Mouse (Mus musculus) midbrain, embryonic 13.5 days (tissue): ENCODE results near the gene Tnfaip3. TPM values are rescaled to one million over a fixed set of nuclear protein-coding genes. Genes with fewer than 3 reads are reported as not detected.

Experiments
- ATAC-seq: fragments of 200-750 bp; cut with Nextera tagmentation; 2 replicates; pipeline ENCODE4 v1.8.0; 2017; ENCODE audit warnings: mild to moderate bottlenecking, moderate TSS enrichment, moderate library complexity
- H3K27ac ChIP-seq: fragments of 300-500 bp; sonication (generic); 2 replicates; pipeline ENCODE4 v1.5.1; 2015; ENCODE audit warnings: inconsistent platforms, mild to moderate bottlenecking, moderate library complexity
- H3K27me3 ChIP-seq: fragments of 300-500 bp; sonication (generic); 2 replicates; pipeline ENCODE4 v1.6.1; 2015; ENCODE audit warnings: mild to moderate bottlenecking, inconsistent platforms
- H3K36me3 ChIP-seq: fragments of 300-500 bp; sonication (generic); 2 replicates; pipeline ENCODE4 v1.6.1; 2015; ENCODE audit warnings: mild to moderate bottlenecking, inconsistent platforms
- H3K4me1 ChIP-seq: fragments of 300-500 bp; sonication (generic); replicated peaks from 2 replicates; pipeline ENCODE4 v1.6.1; 2015; ENCODE audit warnings: inconsistent platforms
- H3K4me2 ChIP-seq: fragments of 300-500 bp; sonication (generic); replicated peaks from 2 replicates; pipeline ENCODE4 v1.6.1; 2015; ENCODE audit warnings: moderate library complexity, mild to moderate bottlenecking, inconsistent platforms
- H3K4me3 ChIP-seq: fragments of 300-500 bp; sonication (generic); replicated peaks from 2 replicates; pipeline ENCODE4 v1.5.1; 2015; ENCODE audit warnings: mild to moderate bottlenecking, inconsistent platforms
- H3K9ac ChIP-seq: fragments of 300-500 bp; sonication (generic); replicated peaks from 2 replicates; pipeline ENCODE4 v1.6.1; 2015; ENCODE audit warnings: mild to moderate bottlenecking, inconsistent platforms
- H3K9me3 ChIP-seq: fragments of 300-500 bp; sonication (generic); 2 replicates; pipeline ENCODE4 v1.6.1; 2016; ENCODE audit warnings: mild to moderate bottlenecking, inconsistent platforms
- WGBS: fragments of 180-500 bp; shearing (Covaris S2); methylation state at CpG from one replicate; pipeline ENCODE4 v1.1.7; 2015; 5-methylcytosine and 5-hydroxymethylcytosine counted together
- polyA plus RNA-seq: library from polyadenylated mRNA; unstranded; fragments of >200 nt; fragmentation: Nextera tagmentation; extraction: Ambion mirVana; gene quantifications from 2 replicates; pipeline ENCODE4 v1.2.1, GENCODE M21; 2015

The Tnfaip3 gene
- polyA plus RNA-seq, 1 experiment from 2014 or later: 1.5 TPM

DNA sequence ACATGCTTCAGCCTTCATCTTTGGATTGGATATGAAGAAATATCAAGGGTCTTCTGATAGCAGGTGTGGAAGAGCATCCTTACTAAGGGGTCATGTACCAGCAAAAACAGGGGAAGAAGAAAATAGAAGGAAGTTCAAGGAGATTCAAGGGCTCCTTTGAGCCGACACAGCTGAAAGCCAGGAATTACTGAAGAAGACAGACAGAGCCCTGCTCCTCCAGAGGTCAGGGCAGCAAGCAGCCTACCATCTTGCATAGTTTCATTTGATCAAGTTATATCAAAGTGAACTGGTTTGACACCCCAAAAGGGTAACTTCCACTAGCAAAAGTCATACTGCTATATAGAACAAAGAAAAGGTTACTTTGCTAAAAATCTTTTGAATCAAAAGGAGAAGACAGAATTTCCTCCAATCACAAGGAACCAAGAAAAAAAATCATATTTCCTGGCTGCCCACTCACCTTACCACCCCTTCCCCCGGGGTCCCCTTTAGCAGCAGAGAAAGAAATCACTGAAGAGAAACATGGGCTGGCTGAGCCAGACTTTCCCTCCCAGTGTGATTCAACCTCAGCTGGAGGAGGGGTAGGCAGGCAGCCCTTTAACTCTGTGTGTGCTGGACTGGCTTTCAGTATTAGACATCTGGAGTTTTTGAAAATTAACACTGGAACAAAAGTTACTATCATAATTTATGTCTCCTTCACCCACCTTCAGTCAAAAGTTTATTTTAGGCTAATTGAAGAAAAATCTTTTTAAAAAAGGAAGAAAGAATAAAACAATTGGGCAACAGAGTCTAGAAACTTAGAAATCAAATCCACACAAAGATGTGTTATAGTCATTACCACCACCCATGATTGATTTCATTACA is 28.2 kb downstream of the Tnfaip3 start:
- no peaks in the 10 kb centered on the region for H3K27me3 ChIP-seq
- H3K4me2 ChIP-seq: no peak overlapping the region
- H3K9me3 ChIP-seq: no peaks in the 10 kb centered on the region
- no peak overlapping the region for H3K27ac ChIP-seq
- no peak for ATAC-seq
- no peak overlapping the region for H3K9ac ChIP-seq
- no peak overlapping the region for H3K4me3 ChIP-seq
- WGBS: 10% methylated on average over 2 of the region's 2 CpGs
- no peaks in the 10 kb centered on the region for H3K36me3 ChIP-seq
- peaks cover 5% of the 10 kb centered on the region for H3K4me1 ChIP-seq

DNA sequence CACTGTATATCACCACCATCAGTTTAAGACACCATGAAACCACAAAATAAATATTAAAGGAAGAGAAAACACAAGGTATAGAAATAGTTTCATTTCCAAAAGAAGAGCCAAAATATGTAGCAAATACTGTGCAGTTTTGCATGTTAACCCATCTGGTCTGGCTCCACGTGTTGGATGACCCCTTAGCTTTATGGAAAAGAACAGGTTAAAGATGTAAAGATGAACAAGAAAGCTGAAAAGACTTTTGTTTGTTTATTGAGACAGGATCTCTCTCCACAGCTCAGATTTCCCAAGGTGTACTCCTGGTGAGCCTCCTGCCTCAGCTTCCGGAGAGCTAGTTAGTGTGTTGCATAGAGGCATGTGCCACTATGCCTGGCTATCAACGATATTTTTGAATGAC is 29.9 kb downstream of the Tnfaip3 start:
- H3K27ac ChIP-seq: no peak overlapping the region
- H3K9me3 ChIP-seq: no peaks in the 10 kb centered on the region
- no peaks in the 10 kb centered on the region for H3K36me3 ChIP-seq
- no peak for ATAC-seq
- H3K9ac ChIP-seq: no peak overlapping the region
- 89% methylated on average over 3 of the region's 3 CpGs for WGBS
- H3K4me2 ChIP-seq: no peak overlapping the region
- peaks cover 5% of the 10 kb centered on the region for H3K4me1 ChIP-seq
- H3K4me3 ChIP-seq: no peak overlapping the region
- H3K27me3 ChIP-seq: no peaks in the 10 kb centered on the region

- Histone ChIP-seq H3K27ac (no peak overlapping the region), H3K9ac (no peak overlapping the region), H3K36me3 (no peaks in the 10 kb centered on the region), H3K4me2 (no peak overlapping the region), H3K4me3 (no peak overlapping the region), H3K4me1 (peaks cover 5% of the 10 kb centered on the region), H3K27me3 (no peaks in the 10 kb centered on the region), H3K9me3 (no peaks in the 10 kb centered on the region)
- ATAC-seq: no peak
- 84% methylated on average over 6 of the region's 6 CpGs for WGBS
Measured at GRCm38 (mm10) chr10:18983514-18983913, 31.9 kb downstream of the Tnfaip3 start.

- ATAC-seq: no peak
- 84% methylated on average over 3 of the region's 3 CpGs for WGBS
- H3K4me1 ChIP-seq: no peaks in the 10 kb centered on the region
- no peaks in the 10 kb centered on the region for H3K27me3 ChIP-seq
- H3K27ac ChIP-seq: no peak overlapping the region
- no peaks in the 10 kb centered on the region for H3K9me3 ChIP-seq
- H3K36me3 ChIP-seq: no peaks in the 10 kb centered on the region
- no peak overlapping the region for H3K9ac ChIP-seq
- H3K4me3 ChIP-seq: no peak overlapping the region
- no peak overlapping the region for H3K4me2 ChIP-seq
Measured at GRCm38 (mm10) chr10:18974486-18974885, 41.0 kb downstream of the Tnfaip3 start.

DNA sequence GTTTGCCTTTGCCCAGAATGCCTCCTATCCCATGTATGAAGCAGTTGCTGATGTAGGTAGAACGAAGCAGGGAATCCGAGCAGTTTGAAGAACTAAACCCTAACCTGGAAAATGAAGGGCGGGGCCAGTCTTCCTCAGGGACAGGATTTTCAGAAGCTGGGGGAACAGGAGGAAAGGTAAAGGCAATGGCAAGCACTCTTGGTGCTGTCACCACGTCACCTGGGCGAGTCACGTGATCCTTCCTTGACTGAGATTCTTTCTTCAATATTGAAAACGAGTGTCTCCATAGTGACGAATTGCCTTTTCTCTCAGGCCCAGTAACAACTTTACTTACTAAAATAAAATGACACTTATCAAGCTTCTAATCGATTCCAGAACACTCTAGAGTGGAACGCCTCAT is 48.6 kb downstream of the Tnfaip3 start:
- Histone ChIP-seq H3K4me2 (no peak overlapping the region), H3K4me3 (no peak overlapping the region), H3K4me1 (no peaks in the 10 kb centered on the region), H3K9me3 (no peaks in the 10 kb centered on the region), H3K9ac (no peak overlapping the region), H3K27me3 (no peaks in the 10 kb centered on the region), H3K36me3 (no peaks in the 10 kb centered on the region), H3K27ac (no peak overlapping the region)
- WGBS: 89% methylated on average over 10 of the region's 10 CpGs
- no peak for ATAC-seq

GRCm38 (mm10) chr10:18965601-18966000 is 49.9 kb downstream of the Tnfaip3 start:
- Histone ChIP-seq H3K27me3 (no peaks in the 10 kb centered on the region), H3K9me3 (no peaks in the 10 kb centered on the region), H3K36me3 (no peaks in the 10 kb centered on the region), H3K27ac (no peak overlapping the region), H3K4me3 (no peak overlapping the region), H3K4me2 (no peak overlapping the region), H3K9ac (no peak overlapping the region), H3K4me1 (no peaks in the 10 kb centered on the region)
- ATAC-seq: no peak
- WGBS: 94% methylated on average over 4 of the region's 4 CpGs

- 85% methylated on average over 7 of the region's 7 CpGs for WGBS
- Histone ChIP-seq H3K36me3 (no peaks in the 10 kb centered on the region), H3K27me3 (no peaks in the 10 kb centered on the region), H3K4me1 (no peaks in the 10 kb centered on the region), H3K27ac (no peak overlapping the region), H3K4me2 (no peak overlapping the region), H3K9me3 (no peaks in the 10 kb centered on the region), H3K9ac (no peak overlapping the region), H3K4me3 (no peak overlapping the region)
- ATAC-seq: no peak
Measured at GRCm38 (mm10) chr10:18964856-18965255, 50.6 kb downstream of the Tnfaip3 start.

DNA sequence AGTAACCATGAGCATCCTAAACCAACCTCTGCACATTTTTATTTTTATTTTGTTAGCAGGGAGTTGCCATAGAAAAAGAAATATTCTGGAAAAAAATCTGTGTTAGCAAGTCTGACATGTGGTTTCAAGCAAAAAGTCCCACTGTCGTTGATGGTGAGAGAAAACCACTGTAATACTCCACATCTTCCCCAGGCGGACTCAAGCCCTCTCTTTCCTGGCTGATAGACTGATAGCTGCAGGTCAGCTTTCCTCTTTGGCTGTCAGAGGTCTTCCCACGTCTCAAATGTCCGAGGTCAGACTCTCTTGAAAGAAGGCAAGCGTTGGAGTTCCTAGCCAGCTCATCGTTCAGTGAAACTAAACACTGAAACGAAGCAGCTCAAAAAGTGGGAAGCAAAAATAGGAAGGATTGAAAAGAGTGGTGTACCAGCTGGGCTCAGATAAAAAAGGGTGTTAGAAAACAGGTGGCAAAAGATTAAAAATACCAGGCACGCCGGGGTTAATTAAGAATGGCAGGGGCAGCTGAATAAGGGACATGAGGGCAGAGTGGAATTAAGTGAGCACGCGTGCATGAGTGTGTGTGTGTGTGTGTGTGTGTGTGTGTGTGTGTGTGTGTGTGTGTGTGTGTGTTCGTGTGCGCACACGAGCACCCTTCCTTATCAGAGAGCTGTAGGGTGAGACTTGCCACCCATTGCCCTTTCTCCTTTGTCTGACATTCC is 55.5 kb downstream of the Tnfaip3 start:
- Histone ChIP-seq H3K9me3 (no peaks in the 10 kb centered on the region), H3K27me3 (no peaks in the 10 kb centered on the region), H3K4me3 (no peak overlapping the region), H3K36me3 (no peaks in the 10 kb centered on the region), H3K27ac (no peak overlapping the region), H3K4me2 (no peak overlapping the region), H3K9ac (no peak overlapping the region), H3K4me1 (no peaks in the 10 kb centered on the region)
- WGBS: 71% methylated on average over 14 of the region's 14 CpGs
- ATAC-seq: no peak

DNA sequence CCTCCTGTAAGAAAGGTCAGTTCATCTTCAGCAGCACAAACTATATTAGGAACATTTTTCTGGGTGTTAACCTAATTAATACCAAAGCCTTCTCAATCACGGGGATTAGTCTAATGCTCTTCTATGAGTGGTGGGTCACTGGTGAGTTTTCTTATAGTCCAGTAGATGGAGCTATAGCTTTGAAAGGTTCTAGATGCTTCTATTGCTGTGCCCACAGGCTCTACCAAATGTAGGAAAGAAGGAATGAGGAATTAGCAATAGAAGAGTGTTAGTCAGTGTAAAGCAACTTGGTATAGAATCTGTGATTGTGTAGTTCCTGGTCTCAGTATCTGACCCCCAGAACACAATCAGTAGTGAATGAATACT is 61.8 kb downstream of the Tnfaip3 start:
- WGBS: 19% methylated on average over 1 of the region's 1 CpGs
- ATAC-seq: no peak
- no peak overlapping the region for H3K9ac ChIP-seq
- no peaks in the 10 kb centered on the region for H3K4me1 ChIP-seq
- no peak overlapping the region for H3K4me3 ChIP-seq
- H3K36me3 ChIP-seq: no peaks in the 10 kb centered on the region
- H3K27me3 ChIP-seq: no peaks in the 10 kb centered on the region
- H3K4me2 ChIP-seq: no peak overlapping the region
- H3K27ac ChIP-seq: no peak overlapping the region
- H3K9me3 ChIP-seq: no peaks in the 10 kb centered on the region

- Histone ChIP-seq H3K27me3 (no peaks in the 10 kb centered on the region), H3K4me1 (no peaks in the 10 kb centered on the region), H3K27ac (no peak overlapping the region), H3K36me3 (no peaks in the 10 kb centered on the region), H3K9ac (no peak overlapping the region), H3K4me2 (no peak overlapping the region), H3K4me3 (no peak overlapping the region), H3K9me3 (no peaks in the 10 kb centered on the region)
- ATAC-seq: no peak
Measured at GRCm38 (mm10) chr10:18953011-18953705, 62.3 kb downstream of the Tnfaip3 start.
